Mouse (Mus musculus): Measurements from ENCODE around the gene Ap4b1. TPM values are rescaled to one million over a fixed set of nuclear protein-coding genes. Genes with fewer than 3 reads are reported as not detected.

Gene Ap4b1
- polyA plus RNA-seq, 1 experiment from 2014 or later = 21.1 TPM

GRCm38 (mm10) chr3:103850644-103851363 lies 41.5 kb downstream of the Ap4b1 start:
- H3K27me3 ChIP-seq (ENCODE audit: low read depth, poor library complexity, severe bottlenecking) = no peaks in the 10 kb centered on the region
- H3K27ac ChIP-seq (replicated peaks) = no peak overlapping the region
- no peaks in the 10 kb centered on the region for H3K9me3 ChIP-seq (replicated peaks)
- no peaks in the 10 kb centered on the region for H3K4me1 ChIP-seq
- no peak for DNase-seq (ENCODE audit: low spot score)
- no peaks in the 10 kb centered on the region for H3K36me3 ChIP-seq
- no peak overlapping the region for H3K4me3 ChIP-seq
- WGBS = 85% methylated on average over 9 of the region's 9 CpGs

DNA sequence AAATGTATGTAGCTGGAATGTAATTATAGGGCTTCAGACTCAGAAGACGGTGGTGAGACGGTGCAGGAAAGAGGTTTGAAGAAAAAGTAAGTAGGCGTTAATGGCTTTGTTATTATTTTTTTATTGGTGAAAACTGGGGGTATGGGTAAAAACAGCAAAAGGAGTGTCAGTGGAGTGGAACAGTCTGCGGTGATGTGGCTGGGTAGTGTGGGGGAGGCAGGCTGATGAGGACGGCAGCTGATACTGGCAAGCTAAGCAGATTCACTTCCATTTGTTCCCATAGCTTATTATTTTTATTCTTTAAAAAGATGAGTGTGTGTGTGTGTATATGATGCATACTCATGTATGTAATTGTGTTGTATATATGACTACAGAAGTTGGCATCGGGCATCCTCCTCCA lies 42.2 kb downstream of the Ap4b1 start:
- DNase-seq (ENCODE audit: low spot score) = no peak
- H3K4me3 ChIP-seq = no peak overlapping the region
- no peaks in the 10 kb centered on the region for H3K36me3 ChIP-seq
- no peak overlapping the region for H3K27ac ChIP-seq (replicated peaks)
- no peaks in the 10 kb centered on the region for H3K4me1 ChIP-seq
- H3K9me3 ChIP-seq (replicated peaks) = no peaks in the 10 kb centered on the region
- 94% methylated on average over 6 of the region's 6 CpGs for WGBS
- no peaks in the 10 kb centered on the region for H3K27me3 ChIP-seq (ENCODE audit: low read depth, poor library complexity, severe bottlenecking)

- Histone ChIP-seq H3K4me3 (no peak overlapping the region), H3K4me1 (no peaks in the 10 kb centered on the region), H3K36me3 (no peaks in the 10 kb centered on the region), H3K27ac (replicated peaks) (no peak overlapping the region), H3K27me3 (ENCODE audit: low read depth, poor library complexity, severe bottlenecking) (no peaks in the 10 kb centered on the region), H3K9me3 (replicated peaks) (no peaks in the 10 kb centered on the region)
- DNase-seq (ENCODE audit: low spot score) = no peak
- 88% methylated on average over 8 of the region's 8 CpGs for WGBS
Measured at GRCm38 (mm10) chr3:103851882-103852281, 42.6 kb downstream of the Ap4b1 start.

DNA sequence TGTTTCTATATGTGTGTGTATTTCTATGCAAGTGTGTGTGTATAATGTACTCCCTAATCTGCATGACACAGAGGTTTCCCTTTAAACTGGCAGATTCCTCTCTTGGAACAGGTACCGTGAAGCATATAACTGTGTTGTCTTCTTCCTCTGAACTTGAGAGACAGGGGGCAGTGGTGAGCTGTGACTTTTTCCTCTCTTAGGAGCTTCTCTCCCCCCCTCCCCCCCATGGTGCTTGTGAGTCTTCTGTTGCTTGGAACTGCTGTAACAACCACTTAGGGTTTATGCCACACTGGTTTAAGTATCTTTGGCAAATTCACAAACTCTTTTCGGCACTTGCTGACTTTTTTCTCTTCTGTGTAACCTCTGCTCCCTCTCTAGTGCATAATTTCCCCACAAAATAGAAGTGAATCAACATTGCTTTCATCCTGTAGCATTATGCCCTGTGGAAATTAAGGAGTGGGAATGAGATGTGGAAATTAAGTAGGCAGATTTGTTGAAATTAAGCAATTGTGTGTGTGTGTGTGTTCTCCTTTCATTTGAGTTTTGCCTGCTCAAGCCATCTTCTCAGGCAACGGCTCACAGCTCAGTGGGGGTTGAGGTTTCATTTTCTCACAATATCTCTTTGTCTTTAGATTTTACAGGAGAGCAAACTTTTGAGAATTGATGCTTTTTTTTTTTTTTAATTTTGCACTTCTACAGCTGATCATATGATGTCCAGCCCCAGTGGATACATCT lies 43.4 kb downstream of the Ap4b1 start:
- WGBS = 81% methylated on average over 3 of the region's 3 CpGs
- DNase-seq (ENCODE audit: low spot score) = no peak
- no peaks in the 10 kb centered on the region for H3K27me3 ChIP-seq (ENCODE audit: low read depth, poor library complexity, severe bottlenecking)

DNA sequence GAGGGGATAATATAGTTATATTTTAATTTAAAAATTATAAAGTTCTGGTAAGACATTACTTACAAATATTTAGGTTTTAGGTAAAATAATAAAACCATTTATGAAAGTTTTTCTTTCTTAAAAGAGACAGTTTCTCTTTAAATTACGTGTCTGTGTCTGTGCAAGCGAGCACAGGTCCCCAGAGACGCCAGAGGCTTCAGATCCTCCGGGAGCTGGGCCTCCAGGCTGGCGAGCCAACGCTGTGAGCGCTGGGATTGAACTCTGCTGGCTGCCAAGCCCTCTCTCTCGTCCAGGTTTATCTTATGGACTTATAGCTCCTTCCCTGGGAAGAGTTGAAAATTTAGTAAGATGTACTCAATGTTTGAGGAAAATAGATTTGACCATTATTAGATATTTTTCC lies 44.5 kb downstream of the Ap4b1 start:
- 80% methylated on average over 8 of the region's 8 CpGs for WGBS
- Histone ChIP-seq H3K4me3 (no peak overlapping the region), H3K4me1 (no peaks in the 10 kb centered on the region), H3K36me3 (no peaks in the 10 kb centered on the region), H3K27me3 (ENCODE audit: low read depth, poor library complexity, severe bottlenecking) (no peaks in the 10 kb centered on the region), H3K27ac (replicated peaks) (no peak overlapping the region), H3K9me3 (replicated peaks) (no peaks in the 10 kb centered on the region)
- DNase-seq (ENCODE audit: low spot score) = no peak

More for the DNA sequence above, 43.4 kb downstream of the Ap4b1 start:
- H3K4me1 ChIP-seq = no peaks in the 10 kb centered on the region
- no peaks in the 10 kb centered on the region for H3K36me3 ChIP-seq
- H3K27ac ChIP-seq (replicated peaks) = no peak overlapping the region
- no peaks in the 10 kb centered on the region for H3K9me3 ChIP-seq (replicated peaks)
- no peak overlapping the region for H3K4me3 ChIP-seq

- Histone ChIP-seq H3K4me3 (no peak overlapping the region), H3K4me1 (no peaks in the 10 kb centered on the region), H3K27me3 (ENCODE audit: low read depth, poor library complexity, severe bottlenecking) (no peaks in the 10 kb centered on the region), H3K36me3 (no peaks in the 10 kb centered on the region), H3K27ac (replicated peaks) (no peak overlapping the region), H3K9me3 (replicated peaks) (no peaks in the 10 kb centered on the region)
- 89% methylated on average over 7 of the region's 7 CpGs for WGBS
- DNase-seq (ENCODE audit: low spot score) = no peak
Measured at GRCm38 (mm10) chr3:103857036-103857805, 47.9 kb downstream of the Ap4b1 start.

DNA sequence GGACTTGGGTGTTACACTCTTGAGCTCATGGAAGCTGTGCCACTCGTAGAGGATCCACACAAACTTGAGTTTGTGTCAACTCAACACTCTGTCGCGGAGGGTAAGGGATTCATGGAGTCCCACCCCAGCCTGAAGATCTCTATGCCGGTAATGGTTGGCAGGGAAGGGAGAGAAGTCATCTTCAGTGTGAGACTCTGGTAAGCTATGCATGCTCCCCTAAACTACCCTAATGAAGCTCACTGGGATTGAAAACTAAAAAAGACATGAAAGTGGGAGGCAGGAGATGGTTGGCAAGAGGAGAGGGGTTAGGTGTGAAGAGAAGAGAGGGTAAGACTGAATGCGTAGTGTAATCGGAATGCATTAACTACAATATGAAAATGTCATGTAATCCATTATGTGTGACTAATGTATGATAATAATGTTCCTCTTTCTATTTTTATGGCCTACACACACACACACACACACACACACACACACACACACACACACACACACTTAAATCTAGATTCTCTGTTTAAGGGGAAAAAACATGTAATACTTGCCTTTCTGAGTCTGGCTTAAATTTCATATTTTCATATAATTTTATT lies 48.8 kb downstream of the Ap4b1 start:
- no peak overlapping the region for H3K4me3 ChIP-seq
- H3K27me3 ChIP-seq (ENCODE audit: low read depth, poor library complexity, severe bottlenecking) = no peaks in the 10 kb centered on the region
- H3K36me3 ChIP-seq = no peaks in the 10 kb centered on the region
- 93% methylated on average over 6 of the region's 6 CpGs for WGBS
- H3K9me3 ChIP-seq (replicated peaks) = no peaks in the 10 kb centered on the region
- no peak overlapping the region for H3K27ac ChIP-seq (replicated peaks)
- no peaks in the 10 kb centered on the region for H3K4me1 ChIP-seq
- DNase-seq (ENCODE audit: low spot score) = no peak

DNA sequence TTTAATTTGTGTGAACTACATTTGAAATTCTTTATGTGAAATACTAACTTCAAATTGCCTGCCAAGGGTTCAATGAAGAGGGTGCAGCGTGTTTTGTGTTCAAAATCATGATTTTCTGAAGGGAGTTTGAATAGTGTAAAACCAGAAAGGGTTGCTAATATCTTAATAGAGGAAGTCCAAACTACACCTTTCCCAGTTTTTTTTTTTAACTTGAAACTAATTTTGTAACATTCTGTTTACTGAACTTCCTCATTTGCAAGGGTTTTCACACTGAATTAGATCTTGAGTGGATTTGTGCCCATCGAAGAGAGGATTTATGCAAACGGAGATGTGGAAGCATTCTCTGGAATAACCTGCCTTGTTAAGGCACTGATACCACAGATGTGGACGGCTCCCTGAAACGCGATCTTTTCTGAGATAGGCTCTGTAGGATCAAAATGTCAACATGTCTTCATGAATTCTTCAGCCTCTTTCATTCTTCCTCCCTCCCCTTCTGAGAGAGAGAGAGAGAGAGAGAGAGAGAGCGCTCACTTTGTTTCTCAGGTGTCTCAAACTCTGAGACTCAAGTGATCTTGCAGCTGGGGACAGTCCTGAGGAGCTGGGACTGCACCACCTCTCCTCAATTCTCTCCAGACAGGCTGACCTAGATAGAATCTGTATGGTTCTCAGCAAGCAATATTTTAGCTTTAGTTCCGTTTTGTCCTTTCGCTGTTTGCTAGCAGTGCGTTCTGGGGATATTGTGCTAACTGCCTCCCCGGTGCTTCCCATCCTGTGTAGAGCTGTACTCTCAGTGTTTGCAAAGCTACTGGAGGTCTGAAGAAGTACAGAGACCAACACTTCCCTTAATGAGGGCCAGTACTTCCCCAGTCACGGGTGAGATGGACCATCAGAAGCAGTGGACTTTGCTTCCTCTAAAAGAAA lies 49.8 kb downstream of the Ap4b1 start, which contains the start of gene Ptpn22:
Gene Ptpn22 (plus strand): TSS at position 915 of the 921 bp plus-strand sequence.
- no peak for DNase-seq (ENCODE audit: low spot score)

GRCm38 (mm10) chr3:103859851-103860391 lies 50.6 kb downstream of the Ap4b1 start:
- Histone ChIP-seq H3K27ac (replicated peaks) (no peak overlapping the region), H3K27me3 (ENCODE audit: low read depth, poor library complexity, severe bottlenecking) (no peaks in the 10 kb centered on the region), H3K4me3 (no peak overlapping the region), H3K4me1 (no peaks in the 10 kb centered on the region), H3K9me3 (replicated peaks) (no peaks in the 10 kb centered on the region), H3K36me3 (no peaks in the 10 kb centered on the region)
- no peak for DNase-seq (ENCODE audit: low spot score)
- 89% methylated on average over 6 of the region's 6 CpGs for WGBS

More for the DNA sequence above, 49.8 kb downstream of the Ap4b1 start, which contains the start of gene Ptpn22:
- no peak within 1 kb of the TSS for H3K4me3 ChIP-seq
- no peaks in the 10 kb centered on the region for H3K27me3 ChIP-seq (ENCODE audit: low read depth, poor library complexity, severe bottlenecking)
- WGBS = 83% methylated on average over 12 of the region's 12 CpGs
- no peak within 1 kb of the TSS for H3K27ac ChIP-seq (replicated peaks)
- H3K9me3 ChIP-seq (replicated peaks) = no peaks in the 10 kb centered on the region
- no peaks in the 10 kb centered on the region for H3K4me1 ChIP-seq
- H3K36me3 ChIP-seq = no peaks in the 10 kb centered on the region

- H3K27ac ChIP-seq (replicated peaks) = no peak overlapping the region
- no peaks in the 10 kb centered on the region for H3K27me3 ChIP-seq (ENCODE audit: low read depth, poor library complexity, severe bottlenecking)
- no peaks in the 10 kb centered on the region for H3K4me1 ChIP-seq
- WGBS = 88% methylated on average over 4 of the region's 4 CpGs
- DNase-seq (ENCODE audit: low spot score) = no peak
- H3K4me3 ChIP-seq = no peak overlapping the region
- H3K9me3 ChIP-seq (replicated peaks) = no peaks in the 10 kb centered on the region
- H3K36me3 ChIP-seq = no peaks in the 10 kb centered on the region
Measured at GRCm38 (mm10) chr3:103862721-103863220, 53.5 kb downstream of the Ap4b1 start.

GRCm38 (mm10) chr3:103864200-103864599 lies 54.9 kb downstream of the Ap4b1 start:
- Histone ChIP-seq H3K36me3 (no peaks in the 10 kb centered on the region), H3K27me3 (ENCODE audit: low read depth, poor library complexity, severe bottlenecking) (no peaks in the 10 kb centered on the region), H3K4me1 (no peaks in the 10 kb centered on the region), H3K9me3 (replicated peaks) (no peaks in the 10 kb centered on the region), H3K27ac (replicated peaks) (no peak overlapping the region), H3K4me3 (no peak overlapping the region)
- WGBS = 95% methylated on average over 6 of the region's 6 CpGs
- DNase-seq (ENCODE audit: low spot score) = no peak
